Mouse (Mus musculus): ENCODE measurements at regions not wholly inside any gene's neighbourhood (a gene's known extent, or its start where the extent isn't known, plus 50 kb on each side); places are given as distances from the start of the nearest gene placed in this dataset.

GRCm38 (mm10) chr13:70282731-70283130 lies 354.7 kb downstream of the Ice1 start:
- Histone ChIP-seq H3K4me2 (replicated peaks; ENCODE audit: low read depth, low read length) (no peak overlapping the region), H3K36me3 (ENCODE audit: control insufficient read depth, insufficient read depth, low read length) (no peaks in the 10 kb centered on the region), H3K4me1 (ENCODE audit: control insufficient read depth, insufficient read depth, low read length) (no peaks in the 10 kb centered on the region; the same call in none of the 2 replicates), H3K9me3 (ENCODE audit: control insufficient read depth, low read depth, low read length) (no peaks in the 10 kb centered on the region), H3K4me3 (ENCODE audit: low read depth, low read length) (no peak overlapping the region), H3K27me3 (ENCODE audit: control insufficient read depth, insufficient read depth, low read length) (no peaks in the 10 kb centered on the region), H3K9ac (replicated peaks; ENCODE audit: low read depth, low read length) (no peak overlapping the region), H3K27ac (ENCODE audit: low read length) (no peak overlapping the region)
- no peak for ATAC-seq (ENCODE audit: insufficient number of reproducible peaks, insufficient read depth, low FRiP score, low read depth)
- 15% methylated on average over 4 of the region's 4 CpGs for WGBS

- WGBS = 59% methylated on average over 5 of the region's 5 CpGs
- no peaks in the 10 kb centered on the region for H3K36me3 ChIP-seq (ENCODE audit: control insufficient read depth, insufficient read depth, low read length)
Measured at GRCm38 (mm10) chr13:70283231-70283630, 354.2 kb downstream of the Ice1 start.

GRCm38 (mm10) chr13:70292713-70293112 lies 344.7 kb downstream of the Ice1 start:
- ATAC-seq (ENCODE audit: insufficient number of reproducible peaks, insufficient read depth, low FRiP score, low read depth) = no peak
- 0 out of 2 replicates have a peak, but pooled peaks cover 3% of the 10 kb centered on the region for H3K9me3 ChIP-seq (ENCODE audit: control insufficient read depth, low read depth, low read length)
- no peak overlapping the region for H3K27ac ChIP-seq (ENCODE audit: low read length)
- H3K4me1 ChIP-seq (ENCODE audit: control insufficient read depth, insufficient read depth, low read length) = no peaks in the 10 kb centered on the region
- 69% methylated on average over 3 of the region's 3 CpGs for WGBS
- H3K36me3 ChIP-seq (ENCODE audit: control insufficient read depth, insufficient read depth, low read length) = no peaks in the 10 kb centered on the region
- no peak overlapping the region for H3K4me3 ChIP-seq (ENCODE audit: low read depth, low read length)
- no peak overlapping the region for H3K9ac ChIP-seq (replicated peaks; ENCODE audit: low read depth, low read length)
- H3K27me3 ChIP-seq (ENCODE audit: control insufficient read depth, insufficient read depth, low read length) = no peaks in the 10 kb centered on the region
- no peak overlapping the region for H3K4me2 ChIP-seq (replicated peaks; ENCODE audit: low read depth, low read length)

More at GRCm38 (mm10) chr13:70283231-70283630, 354.2 kb downstream of the Ice1 start:
- Histone ChIP-seq H3K4me3 (ENCODE audit: low read depth, low read length) (no peak overlapping the region), H3K27ac (ENCODE audit: low read length) (no peak overlapping the region), H3K27me3 (ENCODE audit: control insufficient read depth, insufficient read depth, low read length) (no peaks in the 10 kb centered on the region), H3K9me3 (ENCODE audit: control insufficient read depth, low read depth, low read length) (no peaks in the 10 kb centered on the region), H3K9ac (replicated peaks; ENCODE audit: low read depth, low read length) (no peak overlapping the region), H3K4me1 (ENCODE audit: control insufficient read depth, insufficient read depth, low read length) (no peaks in the 10 kb centered on the region; the same call in none of the 2 replicates), H3K4me2 (replicated peaks; ENCODE audit: low read depth, low read length) (no peak overlapping the region)
- no peak for ATAC-seq (ENCODE audit: insufficient number of reproducible peaks, insufficient read depth, low FRiP score, low read depth)

- H3K27ac ChIP-seq (ENCODE audit: low read length) = no peak overlapping the region
Measured at GRCm38 (mm10) chr13:70303953-70304525, 333.4 kb downstream of the Ice1 start.

GRCm38 (mm10) chr13:70310516-70310915 lies 326.9 kb downstream of the Ice1 start:
- no peak overlapping the region for H3K27ac ChIP-seq (ENCODE audit: low read length)
- no peaks in the 10 kb centered on the region for H3K27me3 ChIP-seq (ENCODE audit: control insufficient read depth, insufficient read depth, low read length)
- no peaks in the 10 kb centered on the region for H3K36me3 ChIP-seq (ENCODE audit: control insufficient read depth, insufficient read depth, low read length)
- WGBS = 39% methylated on average over 2 of the region's 2 CpGs
- H3K9ac ChIP-seq (replicated peaks; ENCODE audit: low read depth, low read length) = no peak overlapping the region
- 0 out of 2 replicates have a peak, but pooled peaks have one; percentile 14 for ATAC-seq (ENCODE audit: insufficient number of reproducible peaks, insufficient read depth, low FRiP score, low read depth)
- no peak overlapping the region for H3K4me3 ChIP-seq (ENCODE audit: low read depth, low read length)
- no peaks in the 10 kb centered on the region for H3K4me1 ChIP-seq (ENCODE audit: control insufficient read depth, insufficient read depth, low read length)
- H3K9me3 ChIP-seq (ENCODE audit: control insufficient read depth, low read depth, low read length) = no peaks in the 10 kb centered on the region
- no peak overlapping the region for H3K4me2 ChIP-seq (replicated peaks; ENCODE audit: low read depth, low read length)

More at GRCm38 (mm10) chr13:70303953-70304525, 333.4 kb downstream of the Ice1 start:
- Histone ChIP-seq H3K27me3 (ENCODE audit: control insufficient read depth, insufficient read depth, low read length) (no peaks in the 10 kb centered on the region), H3K9ac (replicated peaks; ENCODE audit: low read depth, low read length) (no peak overlapping the region), H3K4me3 (ENCODE audit: low read depth, low read length) (no peak overlapping the region), H3K36me3 (ENCODE audit: control insufficient read depth, insufficient read depth, low read length) (no peaks in the 10 kb centered on the region), H3K4me2 (replicated peaks; ENCODE audit: low read depth, low read length) (no peak overlapping the region), H3K9me3 (ENCODE audit: control insufficient read depth, low read depth, low read length) (no peaks in the 10 kb centered on the region), H3K4me1 (ENCODE audit: control insufficient read depth, insufficient read depth, low read length) (no peaks in the 10 kb centered on the region)
- WGBS = 77% methylated on average over 5 of the region's 5 CpGs
- no peak for ATAC-seq (ENCODE audit: insufficient number of reproducible peaks, insufficient read depth, low FRiP score, low read depth)

GRCm38 (mm10) chr13:70311226-70312055 lies 326.0 kb downstream of the Ice1 start:
- no peaks in the 10 kb centered on the region for H3K9me3 ChIP-seq (ENCODE audit: control insufficient read depth, low read depth, low read length)
- no peak overlapping the region for H3K4me3 ChIP-seq (ENCODE audit: low read depth, low read length)
- H3K36me3 ChIP-seq (ENCODE audit: control insufficient read depth, insufficient read depth, low read length) = no peaks in the 10 kb centered on the region
- 82% methylated on average over 14 of the region's 14 CpGs for WGBS
- no peak overlapping the region for H3K27ac ChIP-seq (ENCODE audit: low read length)
- no peaks in the 10 kb centered on the region for H3K27me3 ChIP-seq (ENCODE audit: control insufficient read depth, insufficient read depth, low read length)
- no peak for ATAC-seq (ENCODE audit: insufficient number of reproducible peaks, insufficient read depth, low FRiP score, low read depth)
- no peak overlapping the region for H3K9ac ChIP-seq (replicated peaks; ENCODE audit: low read depth, low read length)
- no peaks in the 10 kb centered on the region for H3K4me1 ChIP-seq (ENCODE audit: control insufficient read depth, insufficient read depth, low read length)
- no peak overlapping the region for H3K4me2 ChIP-seq (replicated peaks; ENCODE audit: low read depth, low read length)

- Histone ChIP-seq H3K4me1 (ENCODE audit: control insufficient read depth, insufficient read depth, low read length) (no peaks in the 10 kb centered on the region), H3K4me2 (replicated peaks; ENCODE audit: low read depth, low read length) (no peak overlapping the region), H3K4me3 (ENCODE audit: low read depth, low read length) (no peak overlapping the region), H3K9ac (replicated peaks; ENCODE audit: low read depth, low read length) (no peak overlapping the region), H3K36me3 (ENCODE audit: control insufficient read depth, insufficient read depth, low read length) (no peaks in the 10 kb centered on the region), H3K27me3 (ENCODE audit: control insufficient read depth, insufficient read depth, low read length) (no peaks in the 10 kb centered on the region), H3K27ac (ENCODE audit: low read length) (no peak overlapping the region), H3K9me3 (ENCODE audit: control insufficient read depth, low read depth, low read length) (no peaks in the 10 kb centered on the region)
- 41% methylated on average over 2 of the region's 2 CpGs for WGBS
- no peak for ATAC-seq (ENCODE audit: insufficient number of reproducible peaks, insufficient read depth, low FRiP score, low read depth)
Measured at GRCm38 (mm10) chr13:70313205-70313604, 324.2 kb downstream of the Ice1 start.

GRCm38 (mm10) chr13:70323537-70323936 lies 313.9 kb downstream of the Ice1 start:
- ATAC-seq (ENCODE audit: insufficient number of reproducible peaks, insufficient read depth, low FRiP score, low read depth) = no peak
- WGBS = 83% methylated on average over 1 of the region's 1 CpGs
- no peaks in the 10 kb centered on the region for H3K9me3 ChIP-seq (ENCODE audit: control insufficient read depth, low read depth, low read length)

More at GRCm38 (mm10) chr13:70323537-70323936, 313.9 kb downstream of the Ice1 start:
- no peaks in the 10 kb centered on the region for H3K36me3 ChIP-seq (ENCODE audit: control insufficient read depth, insufficient read depth, low read length)
- H3K4me2 ChIP-seq (replicated peaks; ENCODE audit: low read depth, low read length) = no peak overlapping the region
- no peak overlapping the region for H3K9ac ChIP-seq (replicated peaks; ENCODE audit: low read depth, low read length)
- no peaks in the 10 kb centered on the region for H3K4me1 ChIP-seq (ENCODE audit: control insufficient read depth, insufficient read depth, low read length)
- no peak overlapping the region for H3K4me3 ChIP-seq (ENCODE audit: low read depth, low read length)
- H3K27me3 ChIP-seq (ENCODE audit: control insufficient read depth, insufficient read depth, low read length) = no peaks in the 10 kb centered on the region
- no peak overlapping the region for H3K27ac ChIP-seq (ENCODE audit: low read length)
